Mouse (Mus musculus) testis, adult 2 months (tissue): ENCODE results near the gene Cfap65. TPM values are rescaled to one million over a fixed set of nuclear protein-coding genes. Genes with fewer than 3 reads are reported as not detected.

Experiments
- H3K27ac ChIP-seq: fragments of 200-500 bp; 2 replicates; pipeline ENCODE4 v1.5.1; 2012; ENCODE audit warnings: low read depth, low read length; ENCODE audit not compliant: control insufficient read depth, insufficient read depth
- H3K27me3 ChIP-seq: fragments of 200-500 bp; 2 replicates; pipeline ENCODE4 v1.6.1; 2012; ENCODE audit warnings: mild to moderate bottlenecking, low read length, moderate library complexity; ENCODE audit not compliant: control insufficient read depth, insufficient read depth
- H3K36me3 ChIP-seq: fragments of 200-500 bp; 2 replicates; pipeline ENCODE4 v1.6.1; 2012; ENCODE audit warnings: mild to moderate bottlenecking, low read length; ENCODE audit not compliant: control insufficient read depth, insufficient read depth
- H3K4me1 ChIP-seq: fragments of 200-500 bp; 2 replicates; pipeline ENCODE4 v1.6.1; 2012; ENCODE audit warnings: low read length; ENCODE audit not compliant: control insufficient read depth, insufficient read depth
- H3K4me3 ChIP-seq: fragments of 200-500 bp; 2 replicates; pipeline ENCODE4 v1.5.1; 2012; ENCODE audit warnings: low read depth, mild to moderate bottlenecking, low read length, moderate library complexity, mixed read lengths; ENCODE audit not compliant: control insufficient read depth
- CTCF ChIP-seq: fragments of 200-500 bp; IDR thresholded peaks from 2 replicates; pipeline ENCODE4 v1.5.1; 2012; ENCODE audit warnings: low read depth, mild to moderate bottlenecking, inconsistent platforms, low read length, moderate library complexity; ENCODE audit not compliant: control insufficient read depth, insufficient read depth, insufficient replicate concordance
- POLR2A ChIP-seq: fragments of 200-500 bp; IDR thresholded peaks from 2 replicates; pipeline ENCODE4 v1.6.1; 2012; ENCODE audit warnings: low read depth, mild to moderate bottlenecking, inconsistent platforms, low read length, moderate library complexity; ENCODE audit not compliant: control insufficient read depth
- polyA plus RNA-seq: library from polyadenylated mRNA; depleted of rRNA; stranded (reverse); fragments of >200 nt; gene quantifications from 2 replicates; pipeline ENCODE4 v1.2.3, GENCODE M21; 2012; rRNA removed

The Cfap65 gene
- polyA plus RNA-seq: 204 and 212 TPM in 2 replicates

GRCm38 (mm10) chr1:74935402-74935801 is at the start of gene Cfap65:
Gene Cfap65 (minus strand): TSS chr1:74935599.
- no peaks in the 10 kb centered on the region; the same call in 1 of the 2 replicates for H3K36me3 ChIP-seq
- H3K4me3 ChIP-seq: peak within 1 kb of the TSS; percentile 93
- TF ChIP-seq CTCF: no peak
- TF ChIP-seq POLR2A: peak; percentile 73; the same call in 1 of the 2 replicates
- H3K27me3 ChIP-seq: no peaks in the 10 kb centered on the region
- peaks cover 2% of the 10 kb centered on the region for H3K4me1 ChIP-seq
- peak within 1 kb of the TSS; percentile 89 for H3K27ac ChIP-seq

DNA sequence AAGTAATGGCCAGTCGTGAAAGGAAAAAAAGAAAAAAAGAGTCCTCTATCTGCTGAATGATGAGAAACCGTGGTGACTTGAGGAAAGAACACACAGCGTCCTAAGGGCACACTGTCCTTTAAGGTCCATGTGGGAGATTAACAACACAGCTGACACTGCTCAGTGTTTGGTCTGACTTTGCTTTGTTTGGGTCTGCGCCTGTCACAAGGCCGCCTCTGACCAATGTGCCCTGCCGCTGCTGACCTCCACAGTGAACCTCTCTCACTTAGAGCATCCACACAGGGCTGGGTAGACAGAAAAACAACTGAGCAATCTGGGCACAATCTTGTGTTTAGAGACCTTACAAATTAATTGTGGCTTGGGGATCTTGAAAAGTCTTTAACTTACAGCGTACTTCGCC is 41.6 kb upstream of the Cfap65 start:
- no peak for TF ChIP-seq CTCF
- TF ChIP-seq POLR2A: no peak
- Histone ChIP-seq H3K4me1 (no peaks in the 10 kb centered on the region), H3K27ac (no peak overlapping the region), H3K4me3 (no peak overlapping the region), H3K36me3 (no peaks in the 10 kb centered on the region), H3K27me3 (no peaks in the 10 kb centered on the region)

DNA sequence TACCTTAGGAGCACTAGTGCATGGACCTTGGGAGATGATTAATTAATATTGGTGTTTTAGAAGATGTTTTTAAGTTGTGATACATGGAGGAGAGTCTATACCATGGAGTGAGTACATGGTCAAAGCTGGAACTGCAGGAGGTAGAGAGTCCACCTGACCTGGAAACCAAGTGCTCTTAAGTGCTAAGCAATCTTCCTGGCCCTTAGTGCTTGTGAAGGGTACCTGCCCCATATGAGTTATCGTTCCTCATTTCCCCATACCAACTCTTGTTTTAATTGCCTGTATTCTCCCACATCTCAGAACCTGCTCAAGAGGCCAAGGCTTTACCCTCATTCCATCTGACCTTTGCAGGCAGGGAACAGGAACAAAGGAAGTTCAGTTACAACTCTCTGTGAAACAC is 40.5 kb upstream of the Cfap65 start:
- Histone ChIP-seq H3K4me3 (no peak overlapping the region), H3K27me3 (no peaks in the 10 kb centered on the region), H3K36me3 (no peaks in the 10 kb centered on the region), H3K4me1 (no peaks in the 10 kb centered on the region), H3K27ac (no peak overlapping the region)
- TF ChIP-seq CTCF (no peak), POLR2A (no peak)

GRCm38 (mm10) chr1:74973590-74973989 is 38.2 kb upstream of the Cfap65 start:
- Histone ChIP-seq H3K4me1 (no peaks in the 10 kb centered on the region), H3K36me3 (no peaks in the 10 kb centered on the region), H3K27ac (no peak overlapping the region), H3K4me3 (peak overlapping the region; percentile 61), H3K27me3 (no peaks in the 10 kb centered on the region)
- TF ChIP-seq POLR2A: no peak
- no peak for TF ChIP-seq CTCF

GRCm38 (mm10) chr1:74971353-74972050 is 36.1 kb upstream of the Cfap65 start:
- TF ChIP-seq CTCF: no peak
- no peak for TF ChIP-seq POLR2A
- Histone ChIP-seq H3K36me3 (no peaks in the 10 kb centered on the region), H3K27me3 (no peaks in the 10 kb centered on the region), H3K4me1 (no peaks in the 10 kb centered on the region), H3K4me3 (no peak overlapping the region), H3K27ac (no peak overlapping the region)

- Histone ChIP-seq H3K4me1 (no peaks in the 10 kb centered on the region), H3K27ac (no peak overlapping the region), H3K4me3 (no peak overlapping the region), H3K27me3 (no peaks in the 10 kb centered on the region), H3K36me3 (no peaks in the 10 kb centered on the region)
- TF ChIP-seq CTCF (no peak), POLR2A (no peak)
Measured at GRCm38 (mm10) chr1:74967962-74968580, 32.7 kb upstream of the Cfap65 start.

DNA sequence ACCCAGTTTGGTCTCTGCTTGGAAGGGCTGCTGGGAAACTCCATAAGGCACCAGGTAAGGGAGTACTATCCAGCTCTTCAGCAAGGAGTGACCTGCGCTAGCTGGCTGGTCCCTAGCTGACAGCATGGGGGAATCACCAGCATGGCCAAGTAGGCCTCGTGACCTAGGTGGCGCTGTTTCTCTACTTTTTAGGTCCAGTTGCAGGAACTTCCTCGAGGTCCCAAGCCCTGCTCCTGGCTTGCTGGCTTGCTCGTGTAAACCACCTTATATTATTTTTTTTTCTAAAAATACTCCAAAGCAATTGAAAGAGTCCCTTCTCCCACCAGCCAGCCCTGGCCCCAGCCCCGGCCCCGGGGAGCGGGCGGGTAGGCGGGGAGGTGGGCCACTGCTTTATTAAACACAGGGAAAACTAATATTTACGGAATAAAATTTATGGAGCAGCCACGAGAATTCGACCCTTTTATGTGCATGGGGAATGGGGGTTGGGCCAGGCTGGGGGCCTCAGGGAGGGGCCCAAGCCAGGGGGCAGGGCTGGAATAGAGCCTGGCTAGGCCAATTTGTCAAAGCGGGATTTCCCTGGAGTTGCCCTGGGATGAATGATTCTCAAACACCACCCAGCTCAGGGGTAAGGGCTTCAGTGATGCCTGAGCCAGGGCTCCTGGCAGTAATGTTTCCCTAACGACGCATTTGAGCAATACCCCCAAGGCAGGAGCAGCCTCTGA is 29.3 kb upstream of the Cfap65 start:
- Histone ChIP-seq H3K36me3 (no peaks in the 10 kb centered on the region), H3K27me3 (no peaks in the 10 kb centered on the region), H3K4me1 (no peaks in the 10 kb centered on the region), H3K4me3 (no peak overlapping the region), H3K27ac (no peak overlapping the region)
- TF ChIP-seq POLR2A (no peak), CTCF (peak; percentile 69; the same call in 1 of the 2 replicates)
